Mouse (Mus musculus) lung, postnatal 0 days (tissue): ENCODE measurements around the gene Gm5142.

Experiments
- CTCF ChIP-seq: IDR thresholded peaks from 2 replicates; pipeline ENCODE4 v1.5.1; 2016; ENCODE audit warnings: antibody characterized with exemption, mild to moderate bottlenecking
- EP300 ChIP-seq: IDR thresholded peaks from 2 replicates; pipeline ENCODE4 v1.6.1; 2016; ENCODE audit warnings: antibody characterized with exemption, mild to moderate bottlenecking, control low read depth

DNA sequence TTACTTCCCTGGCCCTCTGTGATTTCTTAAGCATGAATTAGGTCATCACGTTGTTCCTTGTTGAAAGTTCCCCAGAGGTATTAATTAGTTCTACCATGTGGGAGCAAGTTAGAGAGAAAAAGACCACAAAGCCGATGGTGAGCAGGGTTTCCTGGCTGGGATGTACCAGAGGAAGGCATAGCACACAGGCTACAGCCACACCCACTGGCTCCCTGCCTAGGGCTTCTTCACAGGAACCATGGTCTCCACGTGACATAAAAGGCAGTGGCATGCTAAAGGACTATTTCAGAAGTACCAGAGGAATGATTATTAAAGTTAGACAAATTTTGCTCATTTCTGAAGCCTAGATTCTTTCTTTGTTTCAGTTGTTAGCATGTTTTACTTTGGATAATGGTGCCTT is 40.7 kb upstream of the Gm5142 start:
- TF ChIP-seq EP300, result no peak
- no peak for TF ChIP-seq CTCF
